Mouse (Mus musculus) liver, embryonic 13.5 days (tissue): ENCODE data around the gene Ddn. TPM values are rescaled to one million over a fixed set of nuclear protein-coding genes. Genes with fewer than 3 reads are reported as not detected.

Source experiments
- ATAC-seq: fragments of 200-750 bp; cut with Nextera tagmentation; 2 replicates; pipeline ENCODE4 v1.8.0; 2017; ENCODE audit warnings: low read depth, mild to moderate bottlenecking, moderate number of reproducible peaks, moderate library complexity
- DNase-seq: peaks from one replicate; pipeline ENCODE4 v3.0.0; 2022
- H3K27ac ChIP-seq: fragments of 300-500 bp; sonication (generic); 2 replicates; pipeline ENCODE4 v1.5.1; 2015; ENCODE audit warnings: moderate library complexity, mild to moderate bottlenecking, inconsistent platforms
- H3K27me3 ChIP-seq: fragments of 300-500 bp; sonication (generic); 2 replicates; pipeline ENCODE4 v1.6.1; 2015; ENCODE audit warnings: mild to moderate bottlenecking, inconsistent platforms
- H3K36me3 ChIP-seq: fragments of 300-500 bp; sonication (generic); 2 replicates; pipeline ENCODE4 v1.6.1; 2015; ENCODE audit warnings: mild to moderate bottlenecking, inconsistent platforms
- H3K4me1 ChIP-seq: fragments of 300-500 bp; sonication (generic); replicated peaks from 2 replicates; pipeline ENCODE4 v1.6.1; 2015; ENCODE audit warnings: inconsistent platforms
- H3K4me2 ChIP-seq: fragments of 300-500 bp; sonication (generic); 2 replicates; pipeline ENCODE4 v1.6.1; 2015; ENCODE audit warnings: inconsistent platforms, mild to moderate bottlenecking, moderate library complexity
- H3K4me3 ChIP-seq: fragments of 300-500 bp; sonication (generic); replicated peaks from 2 replicates; pipeline ENCODE4 v1.5.1; 2015; ENCODE audit warnings: mild to moderate bottlenecking, inconsistent platforms
- H3K9ac ChIP-seq: fragments of 300-500 bp; sonication (generic); 2 replicates; pipeline ENCODE4 v1.6.1; 2015; ENCODE audit warnings: mild to moderate bottlenecking, inconsistent platforms
- H3K9me3 ChIP-seq: fragments of 300-500 bp; sonication (generic); replicated peaks from 2 replicates; pipeline ENCODE4 v1.6.1; 2016; ENCODE audit warnings: inconsistent platforms
- WGBS: fragments of 180-500 bp; shearing (Covaris S2); methylation state at CpG from one replicate; pipeline ENCODE4 v1.1.7; 2015; ENCODE audit not compliant: insufficient replicate concordance; 5-methylcytosine and 5-hydroxymethylcytosine counted together
- polyA plus RNA-seq: library from polyadenylated mRNA; unstranded; fragments of >200 nt; fragmentation: Nextera tagmentation; extraction: Ambion mirVana; gene quantifications from 2 replicates; pipeline ENCODE4 v1.2.1, GENCODE M21; 2015

The Ddn gene
- polyA plus RNA-seq, 1 experiment from 2014 or later, result not detected

DNA sequence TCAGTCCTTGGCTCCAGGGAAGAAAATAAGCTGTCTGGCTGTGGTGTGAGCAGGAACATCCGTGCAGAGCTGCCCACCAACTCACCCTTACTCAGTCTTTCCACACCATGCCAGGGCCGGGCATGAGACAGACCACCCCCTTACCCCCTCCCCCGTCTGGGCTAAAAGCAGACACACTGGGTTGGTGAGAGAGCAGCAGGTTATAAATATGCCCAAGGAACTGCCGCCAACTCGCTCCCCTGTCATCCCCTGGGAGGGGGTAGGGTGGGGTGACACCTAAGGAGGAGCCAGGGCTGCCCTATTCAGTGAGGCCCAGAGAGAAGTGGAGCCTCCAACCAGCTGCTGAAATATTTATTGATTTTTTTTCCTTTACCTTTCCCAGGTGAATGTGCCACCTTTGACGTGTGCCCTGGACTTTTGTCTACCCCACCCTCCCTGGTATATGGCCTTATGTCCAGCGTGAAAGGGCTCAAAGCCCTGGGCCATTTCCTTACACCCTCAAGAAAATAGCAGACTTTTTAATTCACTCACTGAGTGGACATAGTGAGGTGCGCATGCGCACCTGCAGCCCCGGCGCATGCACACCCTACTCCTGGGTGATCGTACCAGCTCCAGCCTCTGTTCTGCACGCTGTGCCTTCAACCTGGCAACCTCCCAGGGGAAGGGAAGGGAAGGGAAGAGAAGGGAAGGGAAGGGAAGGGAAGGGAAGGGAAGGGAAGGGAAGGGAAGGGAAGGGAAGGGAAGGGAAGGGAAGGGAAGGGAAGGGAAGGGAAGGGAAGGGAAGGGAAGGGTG lies 12.3 kb downstream of the Ddn start:
- H3K4me2 ChIP-seq, result no peak overlapping the region
- no peaks in the 10 kb centered on the region for H3K36me3 ChIP-seq
- peaks cover 100% of the 10 kb centered on the region for H3K27me3 ChIP-seq
- ATAC-seq, result no peak
- no peak for DNase-seq
- no peak overlapping the region for H3K27ac ChIP-seq
- 15% methylated on average over 13 of the region's 13 CpGs for WGBS
- H3K9me3 ChIP-seq, result no peaks in the 10 kb centered on the region
- no peak overlapping the region for H3K4me3 ChIP-seq
- H3K9ac ChIP-seq, result no peak overlapping the region
- H3K4me1 ChIP-seq, result peaks cover 12% of the 10 kb centered on the region; the same call in 1 of the 2 replicates

DNA sequence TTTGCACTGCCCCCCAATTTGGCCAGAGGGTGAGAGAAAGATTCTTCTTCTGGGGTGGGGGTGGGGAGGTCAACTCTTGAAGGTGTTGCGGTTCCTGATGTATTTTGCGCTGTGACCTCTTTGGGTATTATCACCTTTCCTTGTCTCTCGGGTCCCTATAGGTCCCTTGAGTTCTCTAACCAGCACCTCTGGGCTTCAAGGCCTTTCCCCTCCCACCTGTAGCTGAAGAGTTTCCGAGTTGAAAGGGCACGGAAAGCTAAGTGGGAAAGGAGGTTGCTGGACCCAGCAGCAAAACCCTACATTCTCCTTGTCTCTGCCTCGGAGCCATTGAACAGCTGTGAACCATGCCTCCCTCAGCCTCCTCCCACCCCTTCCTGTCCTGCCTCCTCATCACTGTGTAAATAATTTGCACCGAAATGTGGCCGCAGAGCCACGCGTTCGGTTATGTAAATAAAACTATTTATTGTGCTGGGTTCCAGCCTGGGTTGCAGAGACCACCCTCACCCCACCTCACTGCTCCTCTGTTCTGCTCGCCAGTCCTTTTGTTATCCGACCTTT lies 16.1 kb downstream of the Ddn start:
- peaks cover 18% of the 10 kb centered on the region for H3K4me1 ChIP-seq
- WGBS, result 5% methylated on average over 13 of the region's 13 CpGs
- ATAC-seq, result no peak

DNA sequence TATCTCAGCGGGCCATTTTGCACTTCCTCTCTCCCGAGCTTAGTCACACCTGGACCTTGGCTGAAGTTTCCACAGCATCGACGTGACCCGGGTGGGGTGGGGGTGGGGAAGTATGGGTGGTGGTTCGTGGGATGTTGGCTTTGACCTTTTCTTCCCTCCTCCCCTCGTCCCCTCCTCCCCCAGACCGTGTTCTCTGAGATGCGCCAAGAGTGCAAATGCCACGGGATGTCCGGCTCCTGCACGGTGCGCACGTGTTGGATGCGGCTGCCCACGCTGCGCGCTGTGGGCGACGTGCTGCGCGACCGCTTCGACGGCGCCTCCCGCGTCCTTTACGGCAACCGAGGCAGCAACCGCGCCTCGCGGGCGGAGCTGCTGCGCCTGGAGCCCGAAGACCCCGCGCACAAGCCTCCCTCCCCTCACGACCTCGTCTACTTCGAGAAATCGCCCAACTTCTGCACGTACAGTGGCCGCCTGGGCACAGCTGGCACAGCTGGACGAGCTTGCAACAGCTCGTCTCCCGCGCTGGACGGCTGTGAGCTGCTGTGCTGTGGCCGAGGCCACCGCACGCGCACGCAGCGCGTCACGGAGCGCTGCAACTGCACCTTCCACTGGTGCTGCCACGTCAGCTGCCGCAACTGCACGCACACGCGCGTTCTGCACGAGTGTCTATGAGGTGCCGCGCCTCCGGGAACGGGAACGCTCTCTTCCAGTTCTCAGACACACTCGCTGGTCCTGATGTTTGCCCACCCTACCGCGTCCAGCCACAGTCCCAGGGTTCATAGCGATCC lies 16.9 kb downstream of the Ddn start:
- no peak for DNase-seq
- Histone ChIP-seq H3K9ac (no peak overlapping the region), H3K4me3 (peak overlapping the region; percentile 4), H3K27ac (no peak overlapping the region), H3K4me2 (no peak overlapping the region), H3K4me1 (peaks cover 18% of the 10 kb centered on the region), H3K27me3 (peaks cover 100% of the 10 kb centered on the region), H3K9me3 (no peaks in the 10 kb centered on the region), H3K36me3 (no peaks in the 10 kb centered on the region)
- 3% methylated on average over 75 of the region's 75 CpGs for WGBS
- ATAC-seq, result no peak

More for the DNA sequence above, 16.1 kb downstream of the Ddn start:
- Histone ChIP-seq H3K27ac (no peak overlapping the region), H3K36me3 (no peaks in the 10 kb centered on the region), H3K9me3 (no peaks in the 10 kb centered on the region), H3K9ac (no peak overlapping the region), H3K4me2 (no peak overlapping the region), H3K27me3 (peaks cover 100% of the 10 kb centered on the region), H3K4me3 (no peak overlapping the region)
- DNase-seq, result no peak

- Histone ChIP-seq H3K4me3 (no peak overlapping the region; the same call in 1 of the 2 replicates), H3K27me3 (peaks cover 100% of the 10 kb centered on the region), H3K9me3 (no peaks in the 10 kb centered on the region), H3K27ac (no peak overlapping the region), H3K9ac (no peak overlapping the region), H3K4me1 (peaks cover 18% of the 10 kb centered on the region), H3K4me2 (no peak overlapping the region), H3K36me3 (no peaks in the 10 kb centered on the region)
- no peak for DNase-seq
- WGBS, result 2% methylated on average over 23 of the region's 23 CpGs
- ATAC-seq, result no peak
Observed at GRCm38 (mm10) chr15:98791771-98792170, 17.5 kb downstream of the Ddn start.

DNA sequence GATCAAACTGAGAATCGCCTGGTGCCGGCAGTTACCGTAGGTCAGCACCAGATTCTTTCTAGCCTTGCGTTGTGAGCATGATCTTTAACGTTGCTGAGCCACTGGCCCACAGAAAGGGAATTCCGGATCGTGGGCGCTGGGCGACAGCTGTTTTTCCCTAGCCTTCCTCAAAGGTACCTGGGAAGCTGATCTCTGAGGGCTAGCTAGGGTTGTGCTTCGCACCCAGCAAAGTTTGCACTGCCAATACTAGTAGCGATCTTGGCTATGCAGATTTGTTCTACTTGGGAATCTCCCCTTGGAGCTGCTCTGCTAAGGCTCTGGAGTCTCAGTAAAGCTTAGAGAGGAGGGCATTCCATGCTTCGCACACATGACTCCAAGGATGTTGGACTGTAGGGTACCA lies 18.1 kb downstream of the Ddn start:
- H3K36me3 ChIP-seq, result no peaks in the 10 kb centered on the region
- ATAC-seq, result no peak
- WGBS, result 2% methylated on average over 12 of the region's 12 CpGs
- peak overlapping the region; percentile 14 for H3K4me3 ChIP-seq
- H3K27ac ChIP-seq, result no peak overlapping the region
- H3K9ac ChIP-seq, result no peak overlapping the region
- no peaks in the 10 kb centered on the region for H3K9me3 ChIP-seq
- DNase-seq, result no peak
- peaks cover 18% of the 10 kb centered on the region for H3K4me1 ChIP-seq
- peaks cover 100% of the 10 kb centered on the region for H3K27me3 ChIP-seq
- no peak overlapping the region for H3K4me2 ChIP-seq

DNA sequence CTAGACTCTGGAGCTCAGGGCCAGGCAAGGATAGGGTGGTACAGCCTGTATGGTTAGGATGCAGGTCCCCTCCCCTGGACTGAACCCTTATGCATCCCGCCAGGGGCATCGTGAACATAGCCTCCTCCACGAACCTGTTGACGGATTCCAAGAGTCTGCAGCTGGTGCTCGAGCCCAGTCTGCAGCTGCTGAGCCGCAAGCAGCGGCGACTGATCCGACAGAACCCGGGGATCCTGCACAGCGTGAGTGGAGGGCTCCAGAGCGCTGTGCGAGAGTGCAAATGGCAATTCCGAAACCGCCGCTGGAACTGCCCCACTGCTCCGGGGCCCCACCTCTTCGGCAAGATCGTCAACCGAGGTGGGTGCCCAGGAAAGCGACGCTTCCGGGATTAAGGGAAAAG lies 18.5 kb downstream of the Ddn start:
- no peak overlapping the region for H3K9ac ChIP-seq
- H3K4me3 ChIP-seq, result peak overlapping the region; percentile 14; the same call in 1 of the 2 replicates
- no peaks in the 10 kb centered on the region for H3K36me3 ChIP-seq
- no peak for ATAC-seq
- WGBS, result 2% methylated on average over 23 of the region's 23 CpGs
- no peak for DNase-seq
- no peaks in the 10 kb centered on the region; the same call in 1 of the 2 replicates for H3K9me3 ChIP-seq
- no peak overlapping the region for H3K4me2 ChIP-seq
- no peak overlapping the region for H3K27ac ChIP-seq
- peaks cover 18% of the 10 kb centered on the region for H3K4me1 ChIP-seq
- H3K27me3 ChIP-seq, result peaks cover 99% of the 10 kb centered on the region

DNA sequence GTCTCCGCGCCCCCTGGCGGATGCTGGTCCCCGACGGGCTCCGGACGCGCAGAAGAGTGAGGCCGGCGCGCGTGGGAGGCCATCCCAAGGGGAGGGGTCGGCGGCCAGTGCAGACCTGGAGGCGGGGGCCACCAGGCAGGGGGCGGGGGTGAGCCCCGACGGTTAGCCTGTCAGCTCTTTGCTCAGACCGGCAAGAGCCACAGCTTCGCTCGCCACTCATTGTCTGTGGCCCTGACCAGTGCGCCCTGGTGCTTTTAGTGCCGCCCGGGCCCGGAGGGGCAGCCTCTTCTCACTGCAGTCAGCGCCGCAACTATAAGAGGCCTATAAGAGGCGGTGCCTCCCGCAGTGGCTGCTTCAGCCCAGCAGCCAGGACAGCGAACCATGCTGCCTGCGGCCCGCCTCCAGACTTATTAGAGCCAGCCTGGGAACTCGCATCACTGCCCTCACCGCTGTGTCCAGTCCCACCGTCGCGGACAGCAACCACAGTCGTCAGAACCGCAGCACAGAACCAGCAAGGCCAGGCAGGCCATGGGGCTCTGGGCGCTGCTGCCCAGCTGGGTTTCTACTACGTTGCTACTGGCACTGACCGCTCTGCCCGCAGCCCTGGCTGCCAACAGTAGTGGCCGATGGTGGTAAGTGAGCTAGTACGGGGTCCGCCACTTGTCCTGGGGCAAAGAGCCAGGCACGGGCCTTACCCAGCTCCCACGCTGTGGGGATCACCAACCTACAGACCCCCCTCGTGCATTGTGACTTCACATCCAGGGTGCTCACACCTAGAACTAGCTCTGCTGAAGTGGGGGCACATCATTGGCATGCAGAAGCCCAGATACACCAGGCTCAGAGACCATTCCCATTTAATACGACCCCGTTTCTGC lies 19.4 kb downstream of the Ddn start, which contains the start of gene Wnt1:
Gene Wnt1 (plus strand): TSS at position 197 of the 875 bp plus-strand sequence.
- Histone ChIP-seq H3K9ac (no peak within 1 kb of the TSS), H3K27me3 (peaks cover 99% of the 10 kb centered on the region), H3K9me3 (peaks cover 3% of the 10 kb centered on the region; the same call in 1 of the 2 replicates), H3K4me3 (peak within 1 kb of the TSS; percentile 14; the same call in 1 of the 2 replicates), H3K27ac (no peak within 1 kb of the TSS), H3K4me1 (peaks cover 18% of the 10 kb centered on the region), H3K4me2 (no peak within 1 kb of the TSS), H3K36me3 (no peaks in the 10 kb centered on the region)
- ATAC-seq (no peak; the same call in 1 of the 2 replicates), DNase-seq (no peak)
- WGBS, result 5% methylated on average over 51 of the region's 51 CpGs

GRCm38 (mm10) chr15:98788972-98789660 lies 20.2 kb downstream of the Ddn start:
- no peak overlapping the region for H3K9ac ChIP-seq
- peaks cover 18% of the 10 kb centered on the region for H3K4me1 ChIP-seq
- H3K9me3 ChIP-seq, result peaks cover 3% of the 10 kb centered on the region; the same call in 1 of the 2 replicates
- H3K4me3 ChIP-seq, result no peak overlapping the region
- no peak overlapping the region for H3K27ac ChIP-seq
- H3K4me2 ChIP-seq, result no peak overlapping the region
- H3K27me3 ChIP-seq, result peaks cover 99% of the 10 kb centered on the region
- DNase-seq, result no peak
- no peak for ATAC-seq
- no peaks in the 10 kb centered on the region for H3K36me3 ChIP-seq
- WGBS, result 10% methylated on average over 24 of the region's 24 CpGs

DNA sequence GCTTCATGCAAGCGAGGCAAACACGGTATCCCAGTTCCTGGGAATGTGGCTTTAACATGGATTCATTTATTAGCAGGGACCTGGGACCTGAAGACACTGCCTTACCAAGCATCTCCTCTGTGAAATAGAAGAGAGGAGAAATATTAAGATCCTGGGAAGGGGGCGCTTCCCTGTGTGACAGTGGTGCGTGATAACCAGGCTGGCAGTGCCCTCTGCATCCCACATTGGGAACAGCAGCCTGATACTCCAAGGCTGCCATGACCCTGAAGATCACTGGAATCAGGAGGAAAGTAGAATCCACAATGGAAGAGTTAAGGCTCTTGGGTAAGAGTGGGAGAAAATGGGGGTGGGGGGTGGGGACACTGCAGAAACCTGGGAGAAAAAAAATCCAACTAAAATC lies 21.4 kb downstream of the Ddn start:
- Histone ChIP-seq H3K4me1 (peaks cover 12% of the 10 kb centered on the region), H3K9ac (no peak overlapping the region), H3K27ac (no peak overlapping the region), H3K4me3 (no peak overlapping the region), H3K9me3 (peaks cover 3% of the 10 kb centered on the region; the same call in 1 of the 2 replicates), H3K4me2 (no peak overlapping the region), H3K27me3 (peaks cover 93% of the 10 kb centered on the region), H3K36me3 (no peaks in the 10 kb centered on the region)
- DNase-seq (no peak), ATAC-seq (no peak)
- WGBS, result 40% methylated on average over 4 of the region's 4 CpGs

DNA sequence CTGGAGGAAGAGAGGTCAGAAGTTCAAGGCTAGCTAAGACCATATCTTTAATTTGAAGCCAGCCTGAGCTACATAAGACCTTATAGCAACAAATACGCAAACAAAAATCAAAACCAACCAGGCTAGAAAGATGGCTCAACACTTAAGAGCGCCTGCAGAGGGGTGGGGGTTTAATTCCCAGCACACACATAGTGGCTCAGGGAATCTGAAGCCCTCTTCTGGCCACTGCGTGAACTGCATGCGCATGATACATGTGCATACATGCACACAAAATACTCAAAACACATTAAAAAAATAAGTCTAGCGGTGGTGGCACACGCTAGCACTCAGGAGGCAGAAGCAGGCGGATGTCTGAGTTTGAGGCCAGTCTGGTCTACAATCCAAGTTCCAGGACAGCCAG lies 23.5 kb downstream of the Ddn start:
- Histone ChIP-seq H3K9ac (no peak overlapping the region), H3K4me3 (no peak overlapping the region), H3K27me3 (peaks cover 91% of the 10 kb centered on the region), H3K36me3 (no peaks in the 10 kb centered on the region), H3K9me3 (peaks cover 3% of the 10 kb centered on the region; the same call in 1 of the 2 replicates), H3K27ac (no peak overlapping the region), H3K4me2 (no peak overlapping the region), H3K4me1 (peaks cover 2% of the 10 kb centered on the region; the same call in 1 of the 2 replicates)
- ATAC-seq, result no peak
- WGBS, result 27% methylated on average over 7 of the region's 7 CpGs
- DNase-seq, result no peak
